8 mouse cellular contexts compared by ENCODE assay signal in the genomic region with DNA sequence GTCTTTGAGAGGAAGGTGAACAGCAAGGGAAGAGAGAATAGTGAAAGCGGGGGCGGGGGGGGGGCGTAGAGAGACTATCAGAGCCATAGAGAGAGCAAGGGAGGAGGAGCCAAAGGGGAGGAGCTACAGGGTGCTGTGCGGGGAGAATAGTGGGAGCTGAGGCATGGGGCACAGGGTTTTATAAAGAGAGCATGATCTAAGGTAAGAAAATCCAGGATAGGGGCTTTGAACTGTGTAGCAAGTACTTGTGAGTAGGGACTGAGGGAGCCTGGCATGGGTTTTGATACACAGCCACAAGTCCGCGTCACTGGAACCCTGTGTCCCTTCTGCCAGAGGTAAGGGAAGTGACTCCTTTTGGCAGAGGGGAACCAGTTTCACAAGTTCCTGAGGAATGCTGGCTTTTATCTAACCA. TPM values are rescaled to one million over a fixed set of nuclear protein-coding genes. Genes with fewer than 3 reads are reported as not detected.
DNase-seq lines count a peak whose midpoint lies in the region; ATAC-seq lines count a peak whose summit lies in the region.

No protein-coding gene starts in this region.

- H3K4me2 ChIP-seq in neural tube, embryonic 11.5 days (ENCODE audit: low read depth), result peak overlapping the region; percentile 21
- peak overlapping the region; percentile 65 for H3K4me2 ChIP-seq in heart, embryonic 15.5 days

- no peak for DNase-seq in neural tube, embryonic 11.5 days (ENCODE audit: low spot score)
- no peak for DNase-seq in neural tube, embryonic 10.5 days (ENCODE audit: extremely low spot score, low spot score)
- DNase-seq in c-Kit-positive CD71-negative TER-119-negative erythroid progenitor cells, embryonic 14.5 days (ENCODE audit: low read depth), result peak; percentile 51
- peak; percentile 43 for DNase-seq in kidney, postnatal 10 days
- DNase-seq in lung, postnatal 36 days, result peak; percentile 89
- DNase-seq in testis, postnatal 14 days (ENCODE audit: low spot score), result peak; percentile 52
- DNase-seq in left cerebral cortex, adult 8-10 months (ENCODE audit: low spot score in 2 of 2), result no peak

- no peaks in the 10 kb centered on the region for H3K36me3 ChIP-seq in neural tube, embryonic 11.5 days (ENCODE audit: control insufficient read depth, insufficient read depth, low read length)
- no peaks in the 10 kb centered on the region for H3K36me3 ChIP-seq in heart, embryonic 15.5 days

- 11% methylated on average over 5 of the region's 6 CpGs for WGBS in neural tube, embryonic 11.5 days
- WGBS in heart, embryonic 15.5 days, result 6% methylated on average over 5 of the region's 6 CpGs

- no peaks in the 10 kb centered on the region for H3K9me3 ChIP-seq in neural tube, embryonic 11.5 days (ENCODE audit: control insufficient read depth, low read length)
- no peaks in the 10 kb centered on the region for H3K9me3 ChIP-seq in heart, embryonic 15.5 days (replicated peaks)

- no peak for ATAC-seq in neural tube, embryonic 11.5 days (ENCODE audit: insufficient read depth, low FRiP score, low TSS enrichment)
- peak; percentile 51; the same call in 1 of the 2 replicates for ATAC-seq in heart, embryonic 15.5 days (replicated peaks; ENCODE audit: insufficient number of reproducible peaks, insufficient read depth, low FRiP score, low read depth)

- no peaks in the 10 kb centered on the region for H3K27me3 ChIP-seq in neural tube, embryonic 11.5 days (ENCODE audit: control insufficient read depth, insufficient read depth, low read length)
- H3K27me3 ChIP-seq in heart, embryonic 15.5 days, result no peaks in the 10 kb centered on the region

- H3K4me1 ChIP-seq in neural tube, embryonic 11.5 days (ENCODE audit: control insufficient read depth, insufficient read depth, low read length), result 0 out of 2 replicates have a peak, but pooled peaks cover 6% of the 10 kb centered on the region
- peaks cover 28% of the 10 kb centered on the region for H3K4me1 ChIP-seq in heart, embryonic 15.5 days (replicated peaks)

- H3K9ac ChIP-seq in neural tube, embryonic 11.5 days (ENCODE audit: low read length), result no peak overlapping the region
- 0 out of 2 replicates have a peak overlapping the region, but pooled peaks have one; percentile 19 for H3K9ac ChIP-seq in heart, embryonic 15.5 days

- no peak overlapping the region for H3K27ac ChIP-seq in neural tube, embryonic 11.5 days (ENCODE audit: low read depth, low read length)
- no peak overlapping the region for H3K27ac ChIP-seq in heart, embryonic 15.5 days

- H3K4me3 ChIP-seq in neural tube, embryonic 11.5 days (ENCODE audit: low read depth, low read length), result no peak overlapping the region
- peak overlapping the region; percentile 39 for H3K4me3 ChIP-seq in heart, embryonic 15.5 days

RNA-seq across cellular contexts. Expression of gene Agps, which starts 54.9 kb away (rescaled TPM):
- 61.4 and 66.2 TPM in 2 replicates for polyA plus RNA-seq in neural tube, embryonic 11.5 days (2014; fragmentation: Nextera tagmentation; extraction: Ambion mirVana)
- polyA plus RNA-seq in heart, embryonic 15.5 days (2015; fragmentation: Nextera tagmentation; extraction: Ambion mirVana), result 23.7 and 26.6 TPM in 2 replicates
- total RNA-seq in left cerebral cortex, adult 8-10 months (2022), result 10 to 100 TPM; 32.0 to 42.5 (median 34.6) TPM

Comparison
In these comparisons a context has a peak if more than half of its experiments do, and no peak if none do; other contexts are left out.
1. DNase-seq: peak in c-Kit-positive CD71-negative TER-119-negative erythroid progenitor cells, embryonic 14.5 days (single experiment), kidney, postnatal 10 days (single experiment), lung, postnatal 36 days (single experiment) and testis, postnatal 14 days (single experiment); none in neural tube, embryonic 11.5 days (single experiment), neural tube, embryonic 10.5 days (single experiment) and left cerebral cortex, adult 8-10 months (0 of 2).